Mouse (Mus musculus) embryonic facial prominence, embryonic 14.5 days (tissue): ENCODE measurements around the gene Mier1. TPM values are rescaled to one million over a fixed set of nuclear protein-coding genes. Genes with fewer than 3 reads are reported as not detected.
A peak's percentile ranks its signal among the peaks of the same experiment; 100 is the strongest.
"Not testable (repeated sequence)": the region's sequence is repeated elsewhere in the genome, so short reads cannot be mapped to it uniquely, and the experiment has no call there.

Experiments used
- ATAC-seq: fragments of 200-750 bp; cut with Nextera tagmentation; 2 replicates; pipeline ENCODE4 v1.8.0; 2017; ENCODE audit warnings: low read depth, moderate number of reproducible peaks, moderate TSS enrichment
- DNase-seq: peaks from one replicate; pipeline ENCODE4 v3.0.0-alpha.2; 2015; ENCODE audit warnings: low spot score
- H3K27ac ChIP-seq: fragments of 300-500 bp; sonication (generic); replicated peaks from 2 replicates; pipeline ENCODE4 v1.5.1; 2014; ENCODE audit warnings: low read depth, mild to moderate bottlenecking, low read length, moderate library complexity
- H3K27me3 ChIP-seq: fragments of 300-500 bp; sonication (generic); replicated peaks from 2 replicates; pipeline ENCODE4 v1.6.1; 2014; ENCODE audit warnings: low read length; ENCODE audit not compliant: control insufficient read depth, insufficient read depth
- H3K36me3 ChIP-seq: fragments of 300-500 bp; sonication (generic); 2 replicates; pipeline ENCODE4 v1.6.1; 2014; ENCODE audit warnings: low read length, mixed read lengths; ENCODE audit not compliant: control insufficient read depth, insufficient read depth
- H3K4me1 ChIP-seq: fragments of 300-500 bp; sonication (generic); 2 replicates; pipeline ENCODE4 v1.6.1; 2014; ENCODE audit warnings: antibody characterized with exemption, low read length; ENCODE audit not compliant: control insufficient read depth, insufficient read depth
- H3K4me2 ChIP-seq: fragments of 300-500 bp; sonication (generic); 2 replicates; pipeline ENCODE4 v1.6.1; 2014; ENCODE audit warnings: low read depth, mild to moderate bottlenecking, low read length, moderate library complexity, mixed read lengths
- H3K4me3 ChIP-seq: fragments of 300-500 bp; sonication (generic); 2 replicates; pipeline ENCODE4 v1.5.1; 2014; ENCODE audit warnings: low read depth, mild to moderate bottlenecking, low read length
- H3K9ac ChIP-seq: fragments of 300-500 bp; sonication (generic); 2 replicates; pipeline ENCODE4 v1.6.1; 2014; ENCODE audit warnings: low read depth, mild to moderate bottlenecking, low read length, moderate library complexity, mixed read lengths
- H3K9me3 ChIP-seq: fragments of 300-500 bp; sonication (generic); 2 replicates; pipeline ENCODE4 v1.6.1; 2016; ENCODE audit warnings: low read length; ENCODE audit not compliant: control insufficient read depth
- WGBS: fragments of 180-500 bp; shearing (Covaris S2); extraction: QIAGEN DNeasy Blood & Tissue Kit; methylation state at CpG from one replicate; pipeline ENCODE4 v1.1.7; 2014; 5-methylcytosine and 5-hydroxymethylcytosine counted together
- polyA plus RNA-seq: library from polyadenylated mRNA; unstranded; fragments of >200 nt; fragmentation: Nextera tagmentation; extraction: Ambion mirVana; gene quantifications from 2 replicates; pipeline ENCODE4 v1.2.1, GENCODE M21; 2014

Gene Mier1
- polyA plus RNA-seq, 1 experiment from 2014 or later, result 34.0 TPM

GRCm38 (mm10) chr4:103123606-103124005, 9.4 kb downstream of the Mier1 start:
- H3K27me3 ChIP-seq, result no peaks in the 10 kb centered on the region
- H3K4me3 ChIP-seq, result no peak overlapping the region
- no peak for DNase-seq
- no peak overlapping the region for H3K4me2 ChIP-seq
- H3K9ac ChIP-seq, result no peak overlapping the region
- no peaks in the 10 kb centered on the region for H3K9me3 ChIP-seq
- ATAC-seq, result no peak
- H3K36me3 ChIP-seq, result no peaks in the 10 kb centered on the region
- no peak overlapping the region for H3K27ac ChIP-seq
- H3K4me1 ChIP-seq, result peaks cover 12% of the 10 kb centered on the region; the same call in 1 of the 2 replicates

- 85% methylated on average over 4 of the region's 4 CpGs for WGBS
- H3K9me3 ChIP-seq, result no peaks in the 10 kb centered on the region
- no peaks in the 10 kb centered on the region for H3K27me3 ChIP-seq
- H3K9ac ChIP-seq, result no peak overlapping the region
- H3K4me3 ChIP-seq, result no peak overlapping the region
- no peak overlapping the region for H3K27ac ChIP-seq
- H3K4me2 ChIP-seq, result no peak overlapping the region
- H3K36me3 ChIP-seq, result peaks cover 10% of the 10 kb centered on the region
- ATAC-seq (no peak), DNase-seq (no peak)
- no peaks in the 10 kb centered on the region for H3K4me1 ChIP-seq
These were observed 12.3 kb downstream of the Mier1 start for GRCm38 (mm10) chr4:103126533-103126932.

GRCm38 (mm10) chr4:103136946-103137345, 22.8 kb downstream of the Mier1 start:
- Histone ChIP-seq H3K9me3 (no peaks in the 10 kb centered on the region), H3K27me3 (no peaks in the 10 kb centered on the region), H3K36me3 (peaks cover 57% of the 10 kb centered on the region), H3K4me2 (no peak overlapping the region), H3K4me1 (no peaks in the 10 kb centered on the region), H3K9ac (no peak overlapping the region), H3K4me3 (no peak overlapping the region), H3K27ac (no peak overlapping the region)
- DNase-seq (no peak), ATAC-seq (no peak)
- WGBS, result 77% methylated on average over 1 of the region's 1 CpGs

- Histone ChIP-seq H3K27ac (no peak overlapping the region), H3K36me3 (peaks cover 75% of the 10 kb centered on the region), H3K4me1 (no peaks in the 10 kb centered on the region), H3K9me3 (no peaks in the 10 kb centered on the region), H3K4me2 (no peak overlapping the region), H3K4me3 (no peak overlapping the region), H3K27me3 (no peaks in the 10 kb centered on the region), H3K9ac (no peak overlapping the region)
- ATAC-seq (no peak), DNase-seq (peak; percentile 78)
- WGBS, result 45% methylated on average over 5 of the region's 5 CpGs
These were observed 32.1 kb downstream of the Mier1 start for GRCm38 (mm10) chr4:103146339-103146738.

- Histone ChIP-seq H3K27me3 (no peaks in the 10 kb centered on the region), H3K27ac (no peak overlapping the region), H3K4me1 (no peaks in the 10 kb centered on the region), H3K9ac (no peak overlapping the region), H3K36me3 (peaks cover 83% of the 10 kb centered on the region), H3K4me2 (no peak overlapping the region), H3K9me3 (no peaks in the 10 kb centered on the region), H3K4me3 (no peak overlapping the region)
- no peak for DNase-seq
- no peak; the same call in 1 of the 2 replicates for ATAC-seq
- WGBS, result 82% methylated on average over 5 of the region's 5 CpGs
These were observed 37.8 kb downstream of the Mier1 start for GRCm38 (mm10) chr4:103151946-103152345.

- no peak overlapping the region for H3K9ac ChIP-seq
- peaks cover 80% of the 10 kb centered on the region for H3K36me3 ChIP-seq
- H3K4me2 ChIP-seq, result no peak overlapping the region
- no peak for DNase-seq
- no peak for ATAC-seq
- no peak overlapping the region for H3K27ac ChIP-seq
- 82% methylated on average over 4 of the region's 4 CpGs for WGBS
- no peaks in the 10 kb centered on the region for H3K27me3 ChIP-seq
- H3K4me3 ChIP-seq, result no peak overlapping the region
- H3K9me3 ChIP-seq, result no peaks in the 10 kb centered on the region
- no peaks in the 10 kb centered on the region for H3K4me1 ChIP-seq
These were observed 44.6 kb downstream of the Mier1 start for GRCm38 (mm10) chr4:103158781-103159180.

GRCm38 (mm10) chr4:103166198-103166597, 52.0 kb downstream of the Mier1 start:
- H3K27ac ChIP-seq, H3K4me1 ChIP-seq, H3K4me3 ChIP-seq, DNase-seq, H3K27me3 ChIP-seq, H3K9me3 ChIP-seq, ATAC-seq, H3K4me2 ChIP-seq, H3K9ac ChIP-seq: not testable (repeated sequence)
- H3K36me3 ChIP-seq, result peaks cover 53% of the 10 kb centered on the region
- WGBS, result 100% methylated on average over 1 of the region's 1 CpGs

- 80% methylated on average over 3 of the region's 3 CpGs for WGBS
These were observed 57.1 kb downstream of the Mier1 start for GRCm38 (mm10) chr4:103171256-103171655.

GRCm38 (mm10) chr4:103173507-103173906, 59.3 kb downstream of the Mier1 start:
- no peak overlapping the region; the same call in 1 of the 2 replicates for H3K27ac ChIP-seq
- no peaks in the 10 kb centered on the region for H3K4me1 ChIP-seq
- H3K4me2 ChIP-seq, result no peak overlapping the region
- H3K9ac ChIP-seq, result no peak overlapping the region
- H3K27me3 ChIP-seq, result no peaks in the 10 kb centered on the region
- H3K4me3 ChIP-seq, result no peak overlapping the region
- H3K36me3 ChIP-seq, result peaks cover 61% of the 10 kb centered on the region
- no peaks in the 10 kb centered on the region for H3K9me3 ChIP-seq
- WGBS, result 71% methylated on average over 6 of the region's 6 CpGs
- DNase-seq, result no peak
- no peak for ATAC-seq

More at GRCm38 (mm10) chr4:103171256-103171655, 57.1 kb downstream of the Mier1 start:
- H3K4me3 ChIP-seq, result no peak overlapping the region
- no peak overlapping the region for H3K9ac ChIP-seq
- H3K4me2 ChIP-seq, result no peak overlapping the region
- H3K27ac ChIP-seq, result no peak overlapping the region
- no peaks in the 10 kb centered on the region for H3K9me3 ChIP-seq
- no peak for ATAC-seq
- peaks cover 51% of the 10 kb centered on the region for H3K36me3 ChIP-seq
- no peaks in the 10 kb centered on the region for H3K27me3 ChIP-seq
- H3K4me1 ChIP-seq, result no peaks in the 10 kb centered on the region
- DNase-seq, result no peak
